Mouse (Mus musculus): ENCODE data around the gene Map3k3. TPM values are rescaled to one million over a fixed set of nuclear protein-coding genes. Genes with fewer than 3 reads are reported as not detected.
A peak's percentile ranks its signal among the peaks of the same experiment; 100 is the strongest.

The Map3k3 gene
- polyA plus RNA-seq, 1 experiment from 2014 or later: 17.6 TPM

GRCm38 (mm10) chr11:106152132-106152531 lies 67.7 kb downstream of the Map3k3 start:
- no peaks in the 10 kb centered on the region for H3K9me3 ChIP-seq (replicated peaks; ENCODE audit: control insufficient read depth, low read length)
- no peak for ATAC-seq (replicated peaks; ENCODE audit: extremely low read depth, insufficient read depth, low FRiP score)
- no peaks in the 10 kb centered on the region for H3K27me3 ChIP-seq (ENCODE audit: control insufficient read depth, insufficient read depth, low read length)
- H3K36me3 ChIP-seq (ENCODE audit: control insufficient read depth, insufficient read depth): peaks cover 55% of the 10 kb centered on the region
- no peaks in the 10 kb centered on the region; the same call in 1 of the 2 replicates for H3K4me1 ChIP-seq (ENCODE audit: control insufficient read depth, insufficient read depth, low read length)
- no peak overlapping the region for H3K9ac ChIP-seq (ENCODE audit: low read length)
- WGBS: 71% methylated on average over 8 of the region's 8 CpGs
- H3K27ac ChIP-seq (ENCODE audit: low read length): no peak overlapping the region
- H3K4me2 ChIP-seq (ENCODE audit: low read depth, low read length): no peak overlapping the region
- H3K4me3 ChIP-seq (ENCODE audit: low read length): no peak overlapping the region

GRCm38 (mm10) chr11:106154091-106154490 lies 69.7 kb downstream of the Map3k3 start:
- Histone ChIP-seq H3K27ac (ENCODE audit: low read length) (no peak overlapping the region), H3K9me3 (replicated peaks; ENCODE audit: control insufficient read depth, low read length) (no peaks in the 10 kb centered on the region), H3K4me1 (ENCODE audit: control insufficient read depth, insufficient read depth, low read length) (peaks cover 5% of the 10 kb centered on the region), H3K9ac (ENCODE audit: low read length) (no peak overlapping the region), H3K27me3 (ENCODE audit: control insufficient read depth, insufficient read depth, low read length) (no peaks in the 10 kb centered on the region), H3K4me3 (ENCODE audit: low read length) (no peak overlapping the region), H3K36me3 (ENCODE audit: control insufficient read depth, insufficient read depth) (peaks cover 47% of the 10 kb centered on the region), H3K4me2 (ENCODE audit: low read depth, low read length) (no peak overlapping the region)
- no peak for ATAC-seq (replicated peaks; ENCODE audit: extremely low read depth, insufficient read depth, low FRiP score)
- WGBS: 75% methylated on average over 5 of the region's 5 CpGs

GRCm38 (mm10) chr11:106154770-106155169 lies 70.4 kb downstream of the Map3k3 start:
- no peak overlapping the region for H3K27ac ChIP-seq (ENCODE audit: low read length)
- H3K36me3 ChIP-seq (ENCODE audit: control insufficient read depth, insufficient read depth): peaks cover 41% of the 10 kb centered on the region
- no peak for ATAC-seq (replicated peaks; ENCODE audit: extremely low read depth, insufficient read depth, low FRiP score)
- no peak overlapping the region for H3K9ac ChIP-seq (ENCODE audit: low read length)
- no peaks in the 10 kb centered on the region for H3K9me3 ChIP-seq (replicated peaks; ENCODE audit: control insufficient read depth, low read length)
- no peaks in the 10 kb centered on the region for H3K27me3 ChIP-seq (ENCODE audit: control insufficient read depth, insufficient read depth, low read length)
- WGBS: 62% methylated on average over 2 of the region's 2 CpGs
- peaks cover 5% of the 10 kb centered on the region for H3K4me1 ChIP-seq (ENCODE audit: control insufficient read depth, insufficient read depth, low read length)
- no peak overlapping the region for H3K4me3 ChIP-seq (ENCODE audit: low read length)
- H3K4me2 ChIP-seq (ENCODE audit: low read depth, low read length): no peak overlapping the region

- no peak for ATAC-seq (replicated peaks; ENCODE audit: extremely low read depth, insufficient read depth, low FRiP score)
- WGBS: 62% methylated on average over 3 of the region's 3 CpGs
- Histone ChIP-seq H3K4me2 (ENCODE audit: low read depth, low read length) (no peak overlapping the region), H3K27ac (ENCODE audit: low read length) (no peak overlapping the region), H3K36me3 (ENCODE audit: control insufficient read depth, insufficient read depth) (peaks cover 33% of the 10 kb centered on the region), H3K9ac (ENCODE audit: low read length) (no peak overlapping the region), H3K27me3 (ENCODE audit: control insufficient read depth, insufficient read depth, low read length) (no peaks in the 10 kb centered on the region), H3K4me1 (ENCODE audit: control insufficient read depth, insufficient read depth, low read length) (peaks cover 6% of the 10 kb centered on the region), H3K9me3 (replicated peaks; ENCODE audit: control insufficient read depth, low read length) (no peaks in the 10 kb centered on the region), H3K4me3 (ENCODE audit: low read length) (no peak overlapping the region)
These were observed 71.3 kb downstream of the Map3k3 start for GRCm38 (mm10) chr11:106155761-106156160.

- ATAC-seq (replicated peaks; ENCODE audit: extremely low read depth, insufficient read depth, low FRiP score): no peak
- no peak overlapping the region for H3K9ac ChIP-seq (ENCODE audit: low read length)
These were observed 71.8 kb downstream of the Map3k3 start for GRCm38 (mm10) chr11:106156257-106156656.

GRCm38 (mm10) chr11:106157154-106157553 lies 72.7 kb downstream of the Map3k3 start:
- Histone ChIP-seq H3K4me2 (ENCODE audit: low read depth, low read length) (no peak overlapping the region), H3K27me3 (ENCODE audit: control insufficient read depth, insufficient read depth, low read length) (no peaks in the 10 kb centered on the region), H3K4me3 (ENCODE audit: low read length) (no peak overlapping the region), H3K9me3 (replicated peaks; ENCODE audit: control insufficient read depth, low read length) (no peaks in the 10 kb centered on the region), H3K4me1 (ENCODE audit: control insufficient read depth, insufficient read depth, low read length) (peaks cover 16% of the 10 kb centered on the region), H3K36me3 (ENCODE audit: control insufficient read depth, insufficient read depth) (peaks cover 25% of the 10 kb centered on the region), H3K9ac (ENCODE audit: low read length) (no peak overlapping the region), H3K27ac (ENCODE audit: low read length) (no peak overlapping the region)
- no peak for ATAC-seq (replicated peaks; ENCODE audit: extremely low read depth, insufficient read depth, low FRiP score)
- 77% methylated on average over 7 of the region's 7 CpGs for WGBS

More at GRCm38 (mm10) chr11:106156257-106156656, 71.8 kb downstream of the Map3k3 start:
- Histone ChIP-seq H3K36me3 (ENCODE audit: control insufficient read depth, insufficient read depth) (peaks cover 28% of the 10 kb centered on the region), H3K4me3 (ENCODE audit: low read length) (no peak overlapping the region), H3K4me1 (ENCODE audit: control insufficient read depth, insufficient read depth, low read length) (peaks cover 11% of the 10 kb centered on the region), H3K27ac (ENCODE audit: low read length) (no peak overlapping the region), H3K27me3 (ENCODE audit: control insufficient read depth, insufficient read depth, low read length) (no peaks in the 10 kb centered on the region), H3K4me2 (ENCODE audit: low read depth, low read length) (no peak overlapping the region), H3K9me3 (replicated peaks; ENCODE audit: control insufficient read depth, low read length) (no peaks in the 10 kb centered on the region)
- 96% methylated on average over 1 of the region's 1 CpGs for WGBS

GRCm38 (mm10) chr11:106158081-106158929 lies 73.9 kb downstream of the Map3k3 start:
- Histone ChIP-seq H3K9ac (ENCODE audit: low read length) (peak overlapping the region; percentile 92), H3K9me3 (replicated peaks; ENCODE audit: control insufficient read depth, low read length) (no peaks in the 10 kb centered on the region), H3K36me3 (ENCODE audit: control insufficient read depth, insufficient read depth) (peaks cover 23% of the 10 kb centered on the region), H3K27me3 (ENCODE audit: control insufficient read depth, insufficient read depth, low read length) (no peaks in the 10 kb centered on the region), H3K4me2 (ENCODE audit: low read depth, low read length) (peak overlapping the region; percentile 89), H3K4me3 (ENCODE audit: low read length) (peak overlapping the region; percentile 73), H3K4me1 (ENCODE audit: control insufficient read depth, insufficient read depth, low read length) (peaks cover 16% of the 10 kb centered on the region), H3K27ac (ENCODE audit: low read length) (peak overlapping the region; percentile 92)
- WGBS: 57% methylated on average over 14 of the region's 14 CpGs
- ATAC-seq (replicated peaks; ENCODE audit: extremely low read depth, insufficient read depth, low FRiP score): no peak

GRCm38 (mm10) chr11:106158930-106159215 lies 74.5 kb downstream of the Map3k3 start:
- 35% methylated on average over 9 of the region's 9 CpGs for WGBS
- Histone ChIP-seq H3K4me3 (ENCODE audit: low read length) (peak overlapping the region; percentile 73), H3K9ac (ENCODE audit: low read length) (peak overlapping the region; percentile 92), H3K36me3 (ENCODE audit: control insufficient read depth, insufficient read depth) (peaks cover 25% of the 10 kb centered on the region), H3K27ac (ENCODE audit: low read length) (peak overlapping the region; percentile 92), H3K4me1 (ENCODE audit: control insufficient read depth, insufficient read depth, low read length) (peaks cover 16% of the 10 kb centered on the region), H3K27me3 (ENCODE audit: control insufficient read depth, insufficient read depth, low read length) (no peaks in the 10 kb centered on the region), H3K4me2 (ENCODE audit: low read depth, low read length) (peak overlapping the region; percentile 89), H3K9me3 (replicated peaks; ENCODE audit: control insufficient read depth, low read length) (no peaks in the 10 kb centered on the region)
- ATAC-seq (replicated peaks; ENCODE audit: extremely low read depth, insufficient read depth, low FRiP score): 0 out of 2 replicates have a peak, but pooled peaks have one; percentile 1

- Histone ChIP-seq H3K27me3 (ENCODE audit: control insufficient read depth, insufficient read depth, low read length) (no peaks in the 10 kb centered on the region), H3K4me3 (ENCODE audit: low read length) (peak overlapping the region; percentile 73), H3K9me3 (replicated peaks; ENCODE audit: control insufficient read depth, low read length) (no peaks in the 10 kb centered on the region), H3K36me3 (ENCODE audit: control insufficient read depth, insufficient read depth) (peaks cover 22% of the 10 kb centered on the region), H3K27ac (ENCODE audit: low read length) (peak overlapping the region; percentile 92), H3K4me1 (ENCODE audit: control insufficient read depth, insufficient read depth, low read length) (peaks cover 16% of the 10 kb centered on the region), H3K4me2 (ENCODE audit: low read depth, low read length) (peak overlapping the region; percentile 89), H3K9ac (ENCODE audit: low read length) (peak overlapping the region; percentile 92)
- under 1% methylated on average over 25 of the region's 25 CpGs for WGBS
- ATAC-seq (replicated peaks; ENCODE audit: extremely low read depth, insufficient read depth, low FRiP score): peak; percentile 35
These were observed 75.0 kb downstream of the Map3k3 start for GRCm38 (mm10) chr11:106159216-106159920.

Measured in heart, embryonic 16.5 days (tissue).